In genomic region chr17:15378413-15379109, GRCm38 (mm10) we compare ENCODE assay signal across 14 mouse cellular contexts. TPM values are rescaled to one million over a fixed set of nuclear protein-coding genes. Genes with fewer than 3 reads are reported as not detected.
DNase-seq lines count a peak whose midpoint lies in the region; ATAC-seq lines count a peak whose summit lies in the region.
"Had no signal": no experiment of that assay in that cellular context is flagged by ENCODE, and none has a peak within 500 bp of the region (broad histone marks: within the 10 kb centered on the region; RNA-seq: fewer than 3 reads in every experiment).

No protein-coding gene starts in this region.

- H3K4me3 ChIP-seq in forebrain, embryonic 12.5 days (replicated peaks), result 0 out of 2 replicates have a peak overlapping the region, but pooled peaks have one; percentile 11
- H3K4me3 ChIP-seq in hindbrain, embryonic 15.5 days, result no peak overlapping the region
- H3K4me3 ChIP-seq in neural tube, embryonic 11.5 days (ENCODE audit: low read depth, low read length), result no peak overlapping the region
- H3K4me3 ChIP-seq in limb, embryonic 10.5 days, result no peak overlapping the region
- H3K4me3 ChIP-seq: liver, embryonic 13.5 days; myocyte had no signal

- H3K27me3 ChIP-seq in forebrain, embryonic 12.5 days, result peaks cover 20% of the 10 kb centered on the region
- H3K27me3 ChIP-seq in hindbrain, embryonic 15.5 days, result no peaks in the 10 kb centered on the region
- peaks cover 8% of the 10 kb centered on the region; the same call in 1 of the 2 replicates for H3K27me3 ChIP-seq in neural tube, embryonic 11.5 days (ENCODE audit: control insufficient read depth, insufficient read depth, low read length)
- H3K27me3 ChIP-seq in limb, embryonic 10.5 days (ENCODE audit: low read depth, poor library complexity, severe bottlenecking), result peaks cover 100% of the 10 kb centered on the region

- H3K36me3 ChIP-seq in forebrain, embryonic 12.5 days (replicated peaks), result peaks cover 3% of the 10 kb centered on the region; the same call in 1 of the 2 replicates
- no peaks in the 10 kb centered on the region for H3K36me3 ChIP-seq in hindbrain, embryonic 15.5 days
- no peaks in the 10 kb centered on the region for H3K36me3 ChIP-seq in neural tube, embryonic 11.5 days (ENCODE audit: control insufficient read depth, insufficient read depth, low read length)
- no peaks in the 10 kb centered on the region for H3K36me3 ChIP-seq in limb, embryonic 10.5 days
- H3K36me3 ChIP-seq: liver, embryonic 13.5 days had no signal

- H3K27ac ChIP-seq in forebrain, embryonic 12.5 days, result peak overlapping the region; percentile 99
- no peak overlapping the region; the same call in 1 of the 2 replicates for H3K27ac ChIP-seq in hindbrain, embryonic 15.5 days (replicated peaks)
- peak overlapping the region; percentile 54 for H3K27ac ChIP-seq in neural tube, embryonic 11.5 days (ENCODE audit: low read depth, low read length)
- no peak overlapping the region for H3K27ac ChIP-seq in limb, embryonic 10.5 days
- H3K27ac ChIP-seq: liver, embryonic 13.5 days had no signal

- ATAC-seq in forebrain, embryonic 12.5 days (ENCODE audit: low FRiP score), result no peak
- ATAC-seq in hindbrain, embryonic 15.5 days (ENCODE audit: low FRiP score, low read depth), result no peak
- peak; percentile 18; the same call in 1 of the 2 replicates for ATAC-seq in neural tube, embryonic 11.5 days (ENCODE audit: insufficient read depth, low FRiP score, low TSS enrichment)
- ATAC-seq: inflammation-experienced regulatory T-cells, adult 6 months had no signal

- WGBS in forebrain, embryonic 12.5 days, result 1% methylated on average over 15 of the region's 15 CpGs
- 2% methylated on average over 15 of the region's 15 CpGs for WGBS in hindbrain, embryonic 15.5 days
- 6% methylated on average over 15 of the region's 15 CpGs for WGBS in neural tube, embryonic 11.5 days
- WGBS in limb, embryonic 10.5 days, result 7% methylated on average over 15 of the region's 15 CpGs

- peak; percentile 68 for DNase-seq in embryo, embryonic 11 days
- peak; percentile 74 for DNase-seq in neural tube, embryonic 11.5 days (ENCODE audit: low spot score)
- no peak for DNase-seq in limb, embryonic 10.5 days (ENCODE audit: low spot score)
- no peak for DNase-seq in cerebellum, adult 9-10 months
- DNase-seq in left cerebral cortex, adult 11 months (ENCODE audit: low spot score), result no peak
- DNase-seq in adrenal gland, postnatal 14 days, result no peak
- DNase-seq: gastrocnemius, postnatal 25 days; liver, embryonic 13.5 days; right cerebral cortex, postnatal 14 days; thymus, adult 2 months had no signal

- H3K4me2 ChIP-seq in forebrain, embryonic 12.5 days, result peak overlapping the region; percentile 90
- peak overlapping the region; percentile 0; the same call in 1 of the 2 replicates for H3K4me2 ChIP-seq in hindbrain, embryonic 15.5 days
- H3K4me2 ChIP-seq in neural tube, embryonic 11.5 days (ENCODE audit: low read depth), result peak overlapping the region; percentile 21; the same call in 1 of the 2 replicates
- H3K4me2 ChIP-seq: liver, embryonic 13.5 days had no signal

- no peak overlapping the region for H3K9ac ChIP-seq in forebrain, embryonic 12.5 days
- no peak overlapping the region for H3K9ac ChIP-seq in hindbrain, embryonic 15.5 days
- no peak overlapping the region for H3K9ac ChIP-seq in neural tube, embryonic 11.5 days (ENCODE audit: low read length)
- H3K9ac ChIP-seq: liver, embryonic 13.5 days had no signal

- no peaks in the 10 kb centered on the region for H3K9me3 ChIP-seq in forebrain, embryonic 12.5 days
- no peaks in the 10 kb centered on the region for H3K9me3 ChIP-seq in hindbrain, embryonic 15.5 days
- H3K9me3 ChIP-seq in neural tube, embryonic 11.5 days (ENCODE audit: control insufficient read depth, low read length), result no peaks in the 10 kb centered on the region
- no peaks in the 10 kb centered on the region for H3K9me3 ChIP-seq in limb, embryonic 10.5 days (replicated peaks)
- H3K9me3 ChIP-seq: liver, embryonic 13.5 days had no signal

- H3K4me1 ChIP-seq in forebrain, embryonic 12.5 days, result peaks cover 74% of the 10 kb centered on the region
- peaks cover 52% of the 10 kb centered on the region for H3K4me1 ChIP-seq in hindbrain, embryonic 15.5 days (replicated peaks)
- peaks cover 49% of the 10 kb centered on the region for H3K4me1 ChIP-seq in neural tube, embryonic 11.5 days (ENCODE audit: control insufficient read depth, insufficient read depth, low read length)
- peaks cover 47% of the 10 kb centered on the region for H3K4me1 ChIP-seq in limb, embryonic 10.5 days

RNA-seq across cellular contexts. Expression of gene Dll1, which starts 1.9 kb away (rescaled TPM):
- polyA plus RNA-seq in forebrain, embryonic 12.5 days (2016; fragmentation: Nextera tagmentation; extraction: Ambion mirVana), result 89.3 and 98.1 TPM in 2 replicates
- polyA plus RNA-seq in hindbrain, embryonic 15.5 days (2015; fragmentation: Nextera tagmentation; extraction: Ambion mirVana), result 18.2 and 21.4 TPM in 2 replicates
- polyA plus RNA-seq in neural tube, embryonic 11.5 days (2014; fragmentation: Nextera tagmentation; extraction: Ambion mirVana), result 57.7 and 64.2 TPM in 2 replicates
- polyA plus RNA-seq in limb, embryonic 10.5 days (2016; fragmentation: Nextera tagmentation; extraction: Ambion mirVana), result 1.8 and 3.0 TPM in 2 replicates
- 6.7 and 10.5 TPM in 2 replicates for total RNA-seq in adrenal gland, postnatal 14 days (2021)

RNA-seq across cellular contexts. Expression of gene Fam120b, which starts 17.4 kb away (rescaled TPM):
- polyA plus RNA-seq in forebrain, embryonic 12.5 days (2016; fragmentation: Nextera tagmentation; extraction: Ambion mirVana), result 41.4 and 42.1 TPM in 2 replicates
- 45.0 and 45.7 TPM in 2 replicates for polyA plus RNA-seq in hindbrain, embryonic 15.5 days (2015; fragmentation: Nextera tagmentation; extraction: Ambion mirVana)
- polyA plus RNA-seq in neural tube, embryonic 11.5 days (2014; fragmentation: Nextera tagmentation; extraction: Ambion mirVana), result 36.6 and 37.2 TPM in 2 replicates
- 22.2 and 27.6 TPM in 2 replicates for polyA plus RNA-seq in limb, embryonic 10.5 days (2016; fragmentation: Nextera tagmentation; extraction: Ambion mirVana)
- 17.3 and 18.4 TPM in 2 replicates for total RNA-seq in adrenal gland, postnatal 14 days (2021)

Comparison
In these comparisons a context has a peak if more than half of its experiments do, and no peak if none do; other contexts are left out.
1. DNase-seq: peak in embryo, embryonic 11 days (single experiment) and neural tube, embryonic 11.5 days (single experiment); none in limb, embryonic 10.5 days (single experiment), cerebellum, adult 9-10 months (single experiment), left cerebral cortex, adult 11 months (single experiment) and adrenal gland, postnatal 14 days (single experiment).
2. H3K27ac ChIP-seq: peak in forebrain, embryonic 12.5 days (single experiment) and neural tube, embryonic 11.5 days (single experiment); none in hindbrain, embryonic 15.5 days (single experiment) and limb, embryonic 10.5 days (single experiment).
3. H3K4me2 ChIP-seq: peak in every context shown above with its lines; median percentile 90 in forebrain, embryonic 12.5 days; 21 in neural tube, embryonic 11.5 days; 0 in hindbrain, embryonic 15.5 days.